In the genomic region with DNA sequence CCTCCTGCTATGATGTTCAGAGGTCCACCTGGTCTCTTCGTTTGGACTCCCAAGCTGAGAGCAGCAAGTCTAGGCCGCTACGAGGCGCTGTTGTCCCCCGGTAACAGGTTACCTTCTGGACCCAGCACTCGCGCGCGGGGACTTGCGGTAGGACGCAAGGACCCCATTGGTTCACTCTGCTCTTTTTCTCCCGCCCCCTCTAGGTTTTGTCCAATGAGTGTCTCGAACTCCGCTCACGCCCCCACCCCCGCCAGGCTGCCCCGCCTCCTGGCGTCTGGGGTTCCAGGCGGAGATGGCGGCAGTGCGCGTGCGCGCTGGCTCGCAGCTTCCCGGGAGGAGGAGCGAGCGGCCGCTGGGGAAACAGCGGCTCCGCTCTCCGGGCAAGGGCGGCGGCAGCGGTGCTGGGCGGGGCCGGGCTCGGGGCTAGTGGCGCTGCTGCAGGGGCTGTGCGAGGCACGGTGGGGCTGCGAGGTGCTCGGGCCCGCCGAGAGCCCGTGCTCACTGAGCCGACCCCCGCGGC, we compare ENCODE assay signal across 8 mouse cellular contexts. TPM values are rescaled to one million over a fixed set of nuclear protein-coding genes. Genes with fewer than 3 reads are reported as not detected.
DNase-seq lines count a peak whose midpoint lies in the region; ATAC-seq and TF ChIP-seq lines count a peak whose summit lies in the region.

Cds2 (plus strand) TSS at position 270 of the 520 bp plus-strand sequence.

- DNase-seq in CH12.LX (ENCODE audit: extremely low read depth) = peak; percentile 99
- DNase-seq in c-Kit-positive CD71-positive TER-119-negative erythroid progenitor cells, embryonic 14.5 days (ENCODE audit: low read depth) = peak; percentile 96
- DNase-seq in forebrain, embryonic 11.5 days (ENCODE audit: low spot score) = peak; percentile 100
- DNase-seq in kidney, postnatal 36 days = peak; percentile 99 to 100
- DNase-seq in telencephalon, adult 2 months (ENCODE audit: low read depth, low spot score) = peak; percentile 99

- peak; percentile 83 for TF ChIP-seq RAD21 in CH12.LX (IDR thresholded peaks at IDR 0.05; ENCODE audit: low read depth, low read length)

- H3K4me2 ChIP-seq in CH12.LX (ENCODE audit: insufficient read depth, low read depth, poor library complexity, severe bottlenecking) = peak within 1 kb of the TSS; percentile 96
- H3K4me2 ChIP-seq in forebrain, embryonic 11.5 days (ENCODE audit: low read depth, low read length, severe bottlenecking) = peak within 1 kb of the TSS; percentile 56
- peak within 1 kb of the TSS; percentile 64 for H3K4me2 ChIP-seq in heart, embryonic 16.5 days (ENCODE audit: low read depth, low read length)
- peak within 1 kb of the TSS; percentile 92 for H3K4me2 ChIP-seq in liver, embryonic 15.5 days
- H3K4me2 ChIP-seq in neural tube, embryonic 12.5 days (replicated peaks) = peak within 1 kb of the TSS; percentile 72

- H3K4me1 ChIP-seq in CH12.LX (ENCODE audit: control insufficient read depth in 1 of 2, insufficient read depth in 2 of 2) = peaks cover 3 to 22% of the 10 kb centered on the region in 2 experiments; a peak in 3 of 4 replicates
- H3K4me1 ChIP-seq in forebrain, embryonic 11.5 days (replicated peaks; ENCODE audit: control insufficient read depth, insufficient read depth, low read length) = no peaks in the 10 kb centered on the region; the same call in 1 of the 2 replicates
- peaks cover 21% of the 10 kb centered on the region for H3K4me1 ChIP-seq in heart, embryonic 16.5 days (ENCODE audit: control insufficient read depth, insufficient read depth, low read length)
- H3K4me1 ChIP-seq in liver, embryonic 15.5 days (replicated peaks) = peaks cover 34% of the 10 kb centered on the region
- peaks cover 13% of the 10 kb centered on the region for H3K4me1 ChIP-seq in neural tube, embryonic 12.5 days

- peak within 1 kb of the TSS; percentile 90 to 99 (median 93) for H3K4me3 ChIP-seq in CH12.LX (replicated peaks in 1 of 3; ENCODE audit: low read depth in 2 of 3, low read length in 2 of 3, poor library complexity in 1 of 3)
- H3K4me3 ChIP-seq in forebrain, embryonic 11.5 days (ENCODE audit: low read depth, low read length) = peak within 1 kb of the TSS; percentile 82
- H3K4me3 ChIP-seq in heart, embryonic 16.5 days (ENCODE audit: low read length) = peak within 1 kb of the TSS; percentile 85
- H3K4me3 ChIP-seq in liver, embryonic 15.5 days (replicated peaks) = peak within 1 kb of the TSS; percentile 96
- H3K4me3 ChIP-seq in neural tube, embryonic 12.5 days = peak within 1 kb of the TSS; percentile 92

- H3K9me3 ChIP-seq in CH12.LX (replicated peaks; ENCODE audit: low read length) = no peaks in the 10 kb centered on the region
- no peaks in the 10 kb centered on the region for H3K9me3 ChIP-seq in forebrain, embryonic 11.5 days (ENCODE audit: control insufficient read depth, low read length)
- no peaks in the 10 kb centered on the region for H3K9me3 ChIP-seq in heart, embryonic 16.5 days (replicated peaks; ENCODE audit: control insufficient read depth, low read length)
- no peaks in the 10 kb centered on the region for H3K9me3 ChIP-seq in liver, embryonic 15.5 days (replicated peaks)
- H3K9me3 ChIP-seq in neural tube, embryonic 12.5 days = no peaks in the 10 kb centered on the region

- dilution Hi-C loops in CH12.LX (cut with MboI; ENCODE audit: extremely low pct_ligation_motif_present, extremely low pct_unique_long_range_greater_than_20kb, low sequenced_read_pairs) = no loop called here

- WGBS in forebrain, embryonic 11.5 days = under 1% methylated on average over 43 of the region's 49 CpGs
- WGBS in heart, embryonic 16.5 days = under 1% methylated on average over 49 of the region's 49 CpGs
- WGBS in liver, embryonic 15.5 days (ENCODE audit: insufficient replicate concordance) = under 1% methylated on average over 47 of the region's 49 CpGs
- under 1% methylated on average over 49 of the region's 49 CpGs for WGBS in neural tube, embryonic 12.5 days

- peak within 1 kb of the TSS; percentile 64 for H3K9ac ChIP-seq in CH12.LX (ENCODE audit: insufficient read depth, low read depth)
- H3K9ac ChIP-seq in forebrain, embryonic 11.5 days (ENCODE audit: low read length) = peak within 1 kb of the TSS; percentile 75
- peak within 1 kb of the TSS; percentile 91 for H3K9ac ChIP-seq in heart, embryonic 16.5 days (ENCODE audit: low read length)
- peak within 1 kb of the TSS; percentile 92 for H3K9ac ChIP-seq in liver, embryonic 15.5 days
- peak within 1 kb of the TSS; percentile 73 for H3K9ac ChIP-seq in neural tube, embryonic 12.5 days

- peak; percentile 98 for ATAC-seq in forebrain, embryonic 11.5 days (replicated peaks; ENCODE audit: low FRiP score)
- peak; percentile 98 for ATAC-seq in heart, embryonic 16.5 days (replicated peaks; ENCODE audit: extremely low read depth, insufficient read depth, low FRiP score)
- ATAC-seq in liver, embryonic 15.5 days (ENCODE audit: insufficient read depth) = peak; percentile 97
- ATAC-seq in neural tube, embryonic 12.5 days (ENCODE audit: low FRiP score, low read depth) = peak; percentile 99

- H3K36me3 ChIP-seq in CH12.LX (replicated peaks in 1 of 2; ENCODE audit: control insufficient read depth in 1 of 2, insufficient read depth in 1 of 2, low read length in 1 of 2) = no peaks in the 10 kb centered on the region
- H3K36me3 ChIP-seq in forebrain, embryonic 11.5 days (ENCODE audit: control insufficient read depth, insufficient read depth, low read length) = no peaks in the 10 kb centered on the region
- H3K36me3 ChIP-seq in heart, embryonic 16.5 days (ENCODE audit: control insufficient read depth, insufficient read depth) = no peaks in the 10 kb centered on the region
- H3K36me3 ChIP-seq in liver, embryonic 15.5 days (replicated peaks) = no peaks in the 10 kb centered on the region
- H3K36me3 ChIP-seq in neural tube, embryonic 12.5 days = no peaks in the 10 kb centered on the region

- TF ChIP-seq EP300 in CH12.LX (IDR thresholded peaks at IDR 0.05; ENCODE audit: low read length) = no peak

- H3K27ac ChIP-seq in CH12.LX (ENCODE audit: insufficient read depth, low read depth) = peak within 1 kb of the TSS; percentile 67
- peak within 1 kb of the TSS; percentile 51 for H3K27ac ChIP-seq in forebrain, embryonic 11.5 days (ENCODE audit: low read depth, low read length)
- peak within 1 kb of the TSS; percentile 78 for H3K27ac ChIP-seq in heart, embryonic 16.5 days (ENCODE audit: low read length)
- peak within 1 kb of the TSS; percentile 86 for H3K27ac ChIP-seq in liver, embryonic 15.5 days (replicated peaks)
- H3K27ac ChIP-seq in neural tube, embryonic 12.5 days = peak within 1 kb of the TSS; percentile 76

- no peaks in the 10 kb centered on the region for H3K27me3 ChIP-seq in CH12.LX (replicated peaks)
- H3K27me3 ChIP-seq in forebrain, embryonic 11.5 days (ENCODE audit: control insufficient read depth, insufficient read depth, low read length) = no peaks in the 10 kb centered on the region
- H3K27me3 ChIP-seq in heart, embryonic 16.5 days (ENCODE audit: control insufficient read depth, insufficient read depth, low read length) = no peaks in the 10 kb centered on the region
- H3K27me3 ChIP-seq in liver, embryonic 15.5 days = no peaks in the 10 kb centered on the region
- no peaks in the 10 kb centered on the region for H3K27me3 ChIP-seq in neural tube, embryonic 12.5 days (replicated peaks)

- TF ChIP-seq POLR2A in CH12.LX (IDR thresholded peaks at IDR 0.05; ENCODE audit: low read depth, low read length) = peak; percentile 66; the same call in 1 of the 2 replicates

- peak; percentile 49 to 95; a peak in 3 of 4 replicates for TF ChIP-seq CTCF in CH12.LX (conservative IDR thresholded peaks at IDR 0.05 in 1 of 2, IDR thresholded peaks at IDR 0.05 in 1 of 2; ENCODE audit: low read depth in 2 of 2, low read length in 2 of 2)

- peaks cover 32% of the 10 kb centered on the region for H3K79me2 ChIP-seq in CH12.LX (replicated peaks; ENCODE audit: control insufficient read depth, extremely low read depth, insufficient read depth, poor library complexity, severe bottlenecking)

- in situ Hi-C loops in CH12.LX (cut with MboI; ENCODE audit: low pct_ligation_motif_present, low pct_unique_long_range_greater_than_20kb, low sequenced_read_pairs) = loop anchor here (5.0 kb wide), 1 partner anchor 39 kb away; no protein-coding TSS in a partner anchor

TF ChIP-seq in CH12.LX, 34 proteins besides CTCF, POLR2A, EP300 and RAD21 (continues in another document):
- TF ChIP-seq UBTF (IDR thresholded peaks at IDR 0.05; ENCODE audit: low read depth, low read length) (0 out of 2 replicates have a peak, but pooled peaks have one; percentile 34), JUND (conservative IDR thresholded peaks at IDR 0.05; ENCODE audit: low read depth, low read length) (no peak), NELFE (IDR thresholded peaks at IDR 0.05; ENCODE audit: low read depth, low read length) (peak; percentile 50), USF1 (IDR thresholded peaks at IDR 0.05; ENCODE audit: low read depth, low read length) (no peak), BHLHE40 (IDR thresholded peaks at IDR 0.05; ENCODE audit: low read depth, low read length) (no peak), CHD2 (IDR thresholded peaks at IDR 0.05; ENCODE audit: low read length) (peak; percentile 85), HCFC1 (IDR thresholded peaks at IDR 0.05; ENCODE audit: low read depth, low read length) (peak; percentile 23), GABPA (IDR thresholded peaks at IDR 0.05; ENCODE audit: insufficient replicate concordance, low read depth, low read length) (no peak), RCOR1 (conservative IDR thresholded peaks at IDR 0.05; ENCODE audit: low read depth, low read length) (no peak), MAFK (IDR thresholded peaks at IDR 0.05; ENCODE audit: insufficient replicate concordance, low read length) (no peak), SIN3A (IDR thresholded peaks at IDR 0.05; ENCODE audit: low read length) (peak; percentile 36), MYC (IDR thresholded peaks at IDR 0.05; ENCODE audit: low read depth, low read length) (peak; percentile 42; the same call in 1 of the 2 replicates), ZNF384 (IDR thresholded peaks at IDR 0.05; ENCODE audit: low read depth, low read length) (no peak), CHD1 (IDR thresholded peaks at IDR 0.05; ENCODE audit: low read depth, low read length) (no peak), E2F4 (IDR thresholded peaks at IDR 0.05; ENCODE audit: insufficient replicate concordance, low read depth, low read length) (peak; percentile 93), USF2 (conservative IDR thresholded peaks at IDR 0.05; ENCODE audit: low read depth, low read length) (no peak), SMC3 (IDR thresholded peaks at IDR 0.05; ENCODE audit: low read depth, low read length) (peak; percentile 71)

RNA-seq across cellular contexts. Expression of gene Cds2, which starts in this region (rescaled TPM):
- total RNA-seq in CH12.LX (2012; rRNA removed) (18.7 and 20.3 TPM in 2 replicates), CH12.LX (2014; rRNA removed) (15.9 and 21.2 TPM in 2 replicates)
- polyA plus RNA-seq in CH12.LX (2012; ENCODE audit: insufficient read length, low read depth) = 26.0 and 38.9 TPM in 2 replicates
- 28.7 and 30.0 TPM in 2 replicates for polyA plus RNA-seq in forebrain, embryonic 11.5 days (2014; fragmentation: Nextera tagmentation; extraction: Ambion mirVana)
- polyA plus RNA-seq in heart, embryonic 16.5 days (2015; fragmentation: Nextera tagmentation; extraction: Ambion mirVana) = 24.6 and 28.2 TPM in 2 replicates
- 8.8 and 9.6 TPM in 2 replicates for polyA plus RNA-seq in liver, embryonic 15.5 days (2015; fragmentation: Nextera tagmentation; extraction: Ambion mirVana)
- polyA plus RNA-seq in neural tube, embryonic 12.5 days (2016; fragmentation: Nextera tagmentation; extraction: Ambion mirVana) = 42.9 and 47.6 TPM in 2 replicates

Comparison
In these comparisons a context has a peak if more than half of its experiments do, and no peak if none do; other contexts are left out.
1. Peak in every context shown above with its lines: DNase-seq, ATAC-seq, H3K4me3 ChIP-seq and H3K27ac ChIP-seq.